Mouse (Mus musculus) E14TG2a.4 (cell line): ENCODE measurements at regions not wholly inside any gene's neighbourhood (a gene's known extent, or its start where the extent isn't known, plus 50 kb on each side); places are given as distances from the start of the nearest gene placed in this dataset.

Source experiments
- CTCF ChIP-seq: conservative IDR thresholded peaks from 2 replicates; pipeline ENCODE4 v1.5.1; 2014; ENCODE audit warnings: low read length
- NANOG ChIP-seq: IDR thresholded peaks from 2 replicates; pipeline ENCODE4 v1.6.1; 2014; ENCODE audit warnings: borderline replicate concordance, low read length, mixed read lengths
- POU5F1 ChIP-seq: IDR thresholded peaks from 2 replicates; pipeline ENCODE4 v1.6.1; 2014; ENCODE audit warnings: low read length, borderline replicate concordance

GRCm38 (mm10) chr3:63569004-63569596 is 85.4 kb upstream of the Gm34302 start:
- TF ChIP-seq CTCF (no peak), POU5F1 (no peak), NANOG (no peak)
